Mouse (Mus musculus) ES-Bruce4 (cell line): ENCODE results near the gene Msh5.

Experiments used
- CTCF ChIP-seq: IDR thresholded peaks from one replicate; pipeline ENCODE4 v1.8.1; 2011; ENCODE audit warnings: low read depth, low read length
- POLR2A ChIP-seq: IDR thresholded peaks from one replicate; pipeline ENCODE4 v1.8.1; 2011; ENCODE audit warnings: low read length; ENCODE audit not compliant: insufficient read depth

DNA sequence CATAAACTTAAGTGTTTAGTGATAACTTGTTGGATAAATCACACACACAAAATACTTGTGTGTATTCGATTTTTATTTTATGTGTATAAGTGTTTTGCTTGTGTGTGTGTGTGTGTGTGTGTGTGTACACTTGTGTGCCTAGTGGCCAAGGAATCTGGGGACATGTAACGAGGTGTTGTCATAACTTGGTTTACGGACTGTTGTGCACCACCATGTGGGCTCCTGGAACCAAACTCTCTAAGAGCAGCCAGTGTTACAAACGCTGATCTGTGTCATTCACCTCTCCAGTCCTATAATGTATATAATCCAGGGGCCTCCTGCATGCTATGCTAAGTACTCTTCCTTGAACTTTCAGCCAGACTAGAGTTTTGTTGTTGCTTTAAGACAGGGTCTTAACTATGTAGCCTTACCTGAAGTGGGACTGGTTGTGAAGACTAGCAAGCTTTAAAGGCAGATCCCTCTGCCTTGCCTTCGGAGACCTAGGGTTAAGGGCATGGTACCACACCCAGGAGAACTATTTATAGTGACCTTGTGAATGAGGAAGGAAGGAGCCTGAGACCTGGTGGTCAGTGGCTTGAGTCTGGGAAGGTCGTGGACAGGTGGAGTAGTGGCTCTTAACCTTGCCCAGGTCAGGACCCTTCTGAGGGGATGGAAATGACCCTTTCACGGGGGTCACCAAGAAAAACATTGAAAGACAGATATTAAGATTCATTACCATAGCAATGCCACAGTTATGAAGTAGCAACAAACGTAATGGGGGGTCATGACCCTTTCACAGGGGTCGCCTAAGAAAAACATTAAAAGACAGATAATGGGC lies 43.3 kb downstream of the Msh5 start:
- TF ChIP-seq CTCF (no peak), POLR2A (no peak)
